Mouse (Mus musculus) 3T3-L1 (cell line): ENCODE data around the gene Tst.

Experiments
- DNase-seq: peaks from one replicate; pipeline ENCODE4 v3.0.0-alpha.2; 2015; ENCODE audit warnings: low read depth, low spot score

Tst gene

GRCm38 (mm10) chr15:78405517-78406211 is at the start of gene Tst:
Gene Tst, minus strand, starts transcription at chr15:78405907.
- peak; percentile 91 for DNase-seq

GRCm38 (mm10) chr15:78455168-78455567 is 49.5 kb upstream of the Tst start:
- DNase-seq = no peak

DNA sequence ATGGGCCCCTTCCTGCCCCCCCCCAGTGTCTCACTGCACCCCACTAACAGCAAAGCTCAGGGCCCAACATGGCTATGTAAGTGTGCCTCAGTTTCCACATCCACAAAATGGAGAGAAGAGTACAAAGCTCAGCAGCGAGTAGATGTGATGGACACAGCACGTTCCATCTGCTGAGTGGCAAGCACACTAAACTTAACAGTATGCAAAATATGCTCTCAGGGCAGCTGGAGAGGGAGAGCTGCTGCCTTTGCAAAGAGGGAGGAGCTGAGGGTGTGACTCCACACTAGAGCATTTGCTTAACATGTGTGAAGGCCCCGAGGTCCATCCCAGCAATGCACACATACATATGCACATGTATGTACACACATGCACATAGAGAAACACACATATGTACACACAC is 47.2 kb upstream of the Tst start:
- DNase-seq = peak; percentile 40

- no peak for DNase-seq
Observed at GRCm38 (mm10) chr15:78451201-78451600, 45.5 kb upstream of the Tst start.

GRCm38 (mm10) chr15:78450419-78450768 is 44.7 kb upstream of the Tst start:
- peak; percentile 84 for DNase-seq

GRCm38 (mm10) chr15:78449694-78450418 is 44.1 kb upstream of the Tst start:
- DNase-seq = peak; percentile 98

DNA sequence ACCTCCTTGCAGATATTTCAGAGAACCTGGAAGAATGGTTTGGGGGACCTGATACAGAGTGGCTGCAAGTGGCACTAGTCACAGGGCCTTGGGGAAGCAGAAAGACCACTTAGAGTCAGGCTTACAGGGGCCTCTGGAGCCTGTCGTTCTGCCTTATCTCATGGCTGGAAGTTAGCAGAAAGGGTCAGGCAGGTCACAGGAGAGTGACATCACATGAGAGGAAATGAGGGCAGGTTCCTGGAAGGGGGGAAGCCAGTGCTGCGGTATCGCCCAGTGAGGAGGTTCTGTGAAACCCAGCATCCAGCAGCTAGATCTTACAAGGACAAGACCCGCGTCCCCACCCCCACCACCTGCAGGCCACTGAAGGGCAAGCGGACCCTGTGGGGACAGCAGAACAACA is 43.4 kb upstream of the Tst start:
- DNase-seq = no peak

- peak; percentile 98 for DNase-seq
Observed at GRCm38 (mm10) chr15:78447746-78448535, 42.2 kb upstream of the Tst start.

DNA sequence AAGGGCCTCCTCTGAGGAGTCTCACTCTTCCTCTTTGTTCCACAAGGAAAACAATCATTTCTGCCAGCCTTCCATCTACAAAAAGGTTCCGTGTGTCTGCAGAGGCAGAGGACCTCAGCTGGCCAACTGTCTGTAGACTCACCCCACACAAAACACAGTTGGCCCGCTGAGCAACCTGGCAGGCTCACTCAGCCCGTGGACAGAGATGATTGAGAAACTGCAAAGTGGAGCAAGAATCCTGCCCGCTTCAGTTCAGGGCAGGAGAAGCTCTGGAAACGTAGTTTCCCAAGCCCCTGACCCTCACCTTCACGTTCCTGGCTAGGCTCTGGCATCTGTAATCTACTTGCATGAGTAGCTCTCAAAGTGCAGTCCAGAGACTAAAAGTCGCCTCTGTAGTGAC is 41.4 kb upstream of the Tst start:
- no peak for DNase-seq

- no peak for DNase-seq
Observed at GRCm38 (mm10) chr15:78443857-78444256, 38.1 kb upstream of the Tst start.

DNA sequence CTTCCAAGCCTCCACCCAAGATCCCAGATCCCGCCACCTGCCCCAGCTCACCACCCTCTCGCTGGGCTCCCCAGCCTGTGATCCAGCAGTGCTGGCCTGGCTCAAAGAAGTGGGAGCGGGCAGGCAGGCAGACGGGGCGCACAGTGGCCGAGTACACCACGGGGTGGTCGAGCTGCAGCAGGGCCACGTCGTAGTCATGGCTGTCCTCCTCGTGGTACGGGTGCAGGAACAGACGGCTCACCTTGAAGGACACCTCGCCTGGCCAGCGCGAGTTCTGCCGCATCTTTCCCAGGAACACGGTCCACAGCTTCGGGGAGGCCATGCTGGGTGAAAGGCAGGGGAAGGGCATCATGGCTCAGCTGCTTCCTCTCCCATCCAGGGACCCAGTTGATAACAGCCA is 36.5 kb upstream of the Tst start:
- DNase-seq = no peak

GRCm38 (mm10) chr15:78438973-78439372 is 33.3 kb upstream of the Tst start:
- DNase-seq = no peak

DNA sequence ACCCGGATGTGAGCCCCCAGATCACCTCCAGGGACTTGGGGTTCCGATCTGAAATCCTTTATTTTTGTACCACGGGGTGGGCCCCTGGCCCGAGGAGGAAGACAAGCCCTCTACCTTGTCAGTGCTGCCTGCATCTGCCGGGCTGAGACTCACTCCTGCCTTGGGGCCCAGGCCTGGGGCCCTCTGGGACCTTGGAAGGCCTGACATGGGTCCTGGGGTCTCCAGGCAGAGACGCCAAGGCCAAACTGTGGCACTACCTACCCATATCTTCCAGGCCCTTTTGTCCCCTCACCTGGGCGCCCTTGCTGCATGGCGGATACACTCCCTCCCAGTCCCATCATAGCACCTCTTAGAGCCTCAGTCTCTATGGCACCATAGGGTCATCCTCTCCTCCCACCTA is 32.8 kb upstream of the Tst start:
- no peak for DNase-seq

- DNase-seq = no peak
Observed at GRCm38 (mm10) chr15:78438018-78438394, 32.3 kb upstream of the Tst start.

DNA sequence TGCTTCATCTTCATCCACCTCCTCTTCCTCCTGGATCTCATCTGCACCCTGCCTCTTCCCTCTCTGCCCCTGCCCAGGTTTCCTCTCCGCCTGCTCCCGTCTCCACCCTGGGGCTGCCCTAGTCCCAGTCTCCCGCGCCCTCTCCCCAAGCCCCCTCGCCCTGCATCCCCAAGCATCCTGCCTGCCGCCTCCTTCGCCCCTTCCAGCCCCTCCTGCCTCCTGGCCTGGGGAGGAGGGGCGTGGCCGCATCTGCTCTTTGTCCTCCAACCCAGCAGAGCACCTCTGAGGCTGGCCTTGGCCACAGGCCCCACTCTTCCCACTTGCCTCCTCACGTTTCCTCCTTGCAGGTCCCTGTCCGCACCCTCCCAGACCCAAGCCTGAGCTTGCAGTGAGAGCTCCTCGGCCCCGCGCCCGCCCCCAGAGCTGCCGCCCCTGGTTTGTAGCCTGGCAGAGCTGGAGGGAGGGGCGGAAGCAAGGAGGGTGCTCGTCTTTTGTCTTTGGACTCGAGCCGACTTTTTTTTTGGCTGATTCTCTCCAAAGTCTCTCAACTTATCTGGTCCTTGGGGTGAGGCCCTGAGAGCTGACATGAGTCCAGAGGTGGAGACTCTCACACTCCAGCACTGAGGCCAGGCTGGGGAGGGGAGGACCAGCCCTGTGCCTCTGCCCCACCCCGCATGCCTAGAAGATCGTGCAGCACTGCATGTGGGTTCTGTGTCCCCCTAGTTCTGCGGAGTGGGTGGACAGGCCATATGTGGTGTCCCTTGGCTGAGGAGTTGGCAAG is 31.7 kb upstream of the Tst start:
- DNase-seq = peak; percentile 56

GRCm38 (mm10) chr15:78436380-78437192 is 30.9 kb upstream of the Tst start:
- DNase-seq = peak; percentile 88

GRCm38 (mm10) chr15:78435681-78436080 is 30.0 kb upstream of the Tst start:
- no peak for DNase-seq

DNA sequence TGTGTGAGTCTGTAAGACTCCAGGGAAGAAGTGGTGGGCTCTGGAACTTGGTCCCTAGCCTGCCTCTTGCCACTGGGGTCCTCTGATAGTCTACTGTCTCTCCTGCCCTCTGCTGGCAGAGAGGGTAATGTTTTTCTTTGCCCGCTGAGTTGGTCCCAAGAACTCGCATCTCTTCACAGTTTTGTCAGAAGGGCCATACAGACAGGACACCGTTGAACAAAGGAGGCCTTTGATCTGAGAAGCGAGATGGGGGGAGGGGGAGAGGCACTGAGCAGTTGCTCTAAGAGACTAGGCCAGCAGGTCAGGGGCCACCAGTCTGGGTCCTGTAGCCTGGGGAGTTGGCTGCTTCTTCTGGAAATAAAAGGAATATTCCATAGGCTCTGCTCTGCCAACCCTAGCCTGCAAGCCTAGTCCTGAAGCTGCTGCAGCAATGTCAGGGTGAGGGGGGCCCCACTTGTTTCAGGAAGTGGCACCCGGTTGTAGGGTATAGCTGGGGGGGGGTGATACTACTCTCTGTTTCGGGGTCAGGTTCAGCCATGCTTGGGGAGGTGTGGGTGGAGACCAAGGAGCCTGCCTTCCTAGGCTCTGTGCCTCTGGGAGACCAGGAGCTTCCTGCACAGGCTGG is 29.3 kb upstream of the Tst start:
- peak; percentile 50 for DNase-seq

- no peak for DNase-seq
Observed at GRCm38 (mm10) chr15:78431541-78432121, 25.9 kb upstream of the Tst start.

DNA sequence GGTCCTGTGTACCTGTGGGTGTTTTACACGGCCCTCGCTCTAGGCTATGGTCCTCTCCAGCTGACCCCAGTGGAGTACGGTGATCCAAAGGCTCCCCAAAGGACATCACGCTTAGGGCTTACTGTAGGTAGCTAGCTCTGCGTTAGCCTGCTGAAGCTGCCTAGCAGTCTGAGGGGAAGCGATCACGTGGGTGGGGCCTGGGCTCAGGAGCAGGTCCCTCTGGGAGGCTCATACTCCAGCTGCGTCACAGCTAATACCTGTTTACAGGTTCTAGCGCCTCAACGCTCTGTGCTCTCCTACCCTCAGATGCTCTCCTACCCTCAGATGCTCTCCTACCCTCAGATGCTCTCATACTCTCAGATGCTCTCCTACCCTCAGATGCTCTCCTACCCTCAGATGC is 25.2 kb upstream of the Tst start:
- DNase-seq = no peak
